Comparison of ENCODE assay signal across 9 mouse cellular contexts in the genomic region with DNA sequence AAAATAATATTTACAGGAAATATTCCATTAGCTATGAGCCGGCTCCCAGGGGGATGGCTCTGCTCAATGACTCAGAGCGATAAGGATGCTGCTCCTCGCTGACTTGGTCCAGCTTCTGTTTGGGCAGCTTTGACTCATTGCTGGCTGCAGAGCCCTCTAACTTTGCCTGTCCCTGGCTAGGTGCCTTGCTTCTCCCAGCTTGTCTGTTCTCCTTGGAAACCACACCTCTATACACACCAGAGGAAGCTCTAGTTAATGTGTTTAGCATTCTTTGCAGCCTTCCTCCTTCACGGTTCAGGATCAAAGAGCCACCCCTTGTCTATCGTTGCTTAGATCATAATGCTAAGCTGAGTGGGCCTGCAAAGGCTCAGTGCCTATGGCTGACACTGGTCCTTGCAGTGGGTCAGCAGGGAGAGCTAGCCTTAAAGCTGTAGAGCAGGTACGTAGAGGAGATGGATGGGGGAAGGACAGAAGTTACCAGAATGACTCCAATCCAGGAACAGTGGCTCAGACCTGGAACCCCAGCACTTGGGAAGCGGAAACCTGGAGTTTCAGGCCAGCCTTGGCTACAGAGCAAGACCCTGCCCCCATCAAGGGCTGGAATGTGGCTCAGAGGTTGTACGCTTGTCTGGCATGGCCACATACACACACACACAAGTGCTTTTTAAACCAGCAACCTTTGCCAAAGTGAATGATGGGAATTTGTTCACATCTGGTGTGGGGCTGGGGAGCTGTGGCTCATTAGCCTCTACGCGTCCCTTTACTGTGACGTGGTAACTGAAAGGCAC.
DNase-seq lines count a peak whose midpoint lies in the region; ATAC-seq lines count a peak whose summit lies in the region.
"Had no signal": no experiment of that assay in that cellular context is flagged by ENCODE, and none has a peak within 500 bp of the region (broad histone marks: within the 10 kb centered on the region; RNA-seq: fewer than 3 reads in every experiment).

No protein-coding gene starts in this region.

- peak overlapping the region; percentile 45 for H3K27ac ChIP-seq in hindbrain, embryonic 16.5 days (ENCODE audit: low read depth, low read length)
- H3K27ac ChIP-seq in neural tube, embryonic 14.5 days (ENCODE audit: low read depth, low read length): peak overlapping the region; percentile 45
- H3K27ac ChIP-seq: limb, embryonic 13.5 days had no signal

- peaks cover 28% of the 10 kb centered on the region for H3K4me1 ChIP-seq in hindbrain, embryonic 16.5 days (ENCODE audit: control insufficient read depth, insufficient read depth, low read depth, low read length)
- H3K4me1 ChIP-seq in neural tube, embryonic 14.5 days (ENCODE audit: control insufficient read depth, insufficient read depth, low read length): peaks cover 21% of the 10 kb centered on the region

- peak; percentile 19; the same call in 1 of the 2 replicates for ATAC-seq in hindbrain, embryonic 16.5 days
- peak; percentile 36; the same call in 1 of the 2 replicates for ATAC-seq in neural tube, embryonic 14.5 days (ENCODE audit: low read depth)

- no peaks in the 10 kb centered on the region for H3K27me3 ChIP-seq in hindbrain, embryonic 16.5 days (replicated peaks; ENCODE audit: control insufficient read depth, insufficient read depth, low read length)
- no peaks in the 10 kb centered on the region for H3K27me3 ChIP-seq in neural tube, embryonic 14.5 days (ENCODE audit: control insufficient read depth, insufficient read depth, low read length)
- H3K27me3 ChIP-seq: limb, embryonic 13.5 days had no signal

- no peak overlapping the region for H3K9ac ChIP-seq in hindbrain, embryonic 16.5 days (ENCODE audit: low read depth, low read length)
- H3K9ac ChIP-seq in neural tube, embryonic 14.5 days (replicated peaks; ENCODE audit: low read depth, low read length): no peak overlapping the region
- H3K9ac ChIP-seq: limb, embryonic 13.5 days had no signal

- no peak overlapping the region for H3K4me3 ChIP-seq in hindbrain, embryonic 16.5 days (ENCODE audit: low read length)
- H3K4me3 ChIP-seq in neural tube, embryonic 14.5 days (ENCODE audit: low read depth, low read length): no peak overlapping the region
- H3K4me3 ChIP-seq: limb, embryonic 13.5 days had no signal

- H3K36me3 ChIP-seq in hindbrain, embryonic 16.5 days (ENCODE audit: control insufficient read depth, insufficient read depth, low read length): peaks cover 6% of the 10 kb centered on the region; the same call in 1 of the 2 replicates
- H3K36me3 ChIP-seq in neural tube, embryonic 14.5 days (ENCODE audit: control insufficient read depth, insufficient read depth, low read length): no peaks in the 10 kb centered on the region

- no peaks in the 10 kb centered on the region for H3K9me3 ChIP-seq in hindbrain, embryonic 16.5 days (ENCODE audit: control insufficient read depth, low read length)
- H3K9me3 ChIP-seq in neural tube, embryonic 14.5 days (ENCODE audit: control insufficient read depth, low read length): no peaks in the 10 kb centered on the region
- H3K9me3 ChIP-seq: limb, embryonic 13.5 days had no signal

- no peak overlapping the region for H3K4me2 ChIP-seq in hindbrain, embryonic 16.5 days (ENCODE audit: low read length)
- no peak overlapping the region for H3K4me2 ChIP-seq in neural tube, embryonic 14.5 days (ENCODE audit: low read depth, low read length)
- H3K4me2 ChIP-seq: limb, embryonic 13.5 days had no signal

- WGBS in hindbrain, embryonic 16.5 days: 32% methylated on average over 11 of the region's 11 CpGs
- WGBS in neural tube, embryonic 14.5 days: 39% methylated on average over 11 of the region's 11 CpGs

- DNase-seq in 3134 (ENCODE audit: extremely low read depth, insufficient read length, low spot score): peak; percentile 37
- peak; percentile 84 for DNase-seq in NIH3T3 (ENCODE audit: low read depth)
- DNase-seq in gastrocnemius, postnatal 25 days: peak; percentile 71
- no peak for DNase-seq in ovary, postnatal 14 days (ENCODE audit: low spot score)
- no peak for DNase-seq in left cerebral cortex, adult 8-10 months (ENCODE audit: low spot score in 2 of 2)
- DNase-seq in urinary bladder, postnatal 10 days (ENCODE audit: low spot score): no peak

Comparison
In these comparisons a context has a peak if more than half of its experiments do, and no peak if none do; other contexts are left out.
1. DNase-seq: peak in 3134 (single experiment), NIH3T3 (single experiment) and gastrocnemius, postnatal 25 days (single experiment); none in ovary, postnatal 14 days (single experiment), left cerebral cortex, adult 8-10 months (0 of 2) and urinary bladder, postnatal 10 days (single experiment).